Mouse (Mus musculus) cortical plate, adult 2 months (tissue): Measurements from ENCODE around the gene Cox4i1.

Source experiments
- CTCF ChIP-seq: fragments of 200-500 bp; IDR thresholded peaks from 2 replicates; pipeline ENCODE4 v1.5.1; 2011; ENCODE audit warnings: mild to moderate bottlenecking, control low read depth, low read length; ENCODE audit not compliant: insufficient read depth; ENCODE audit errors: extremely low read depth
- POLR2A ChIP-seq: fragments of 200-500 bp; IDR thresholded peaks from 2 replicates; pipeline ENCODE4 v1.6.1; 2011; ENCODE audit warnings: mild to moderate bottlenecking, low read length, control low read depth; ENCODE audit not compliant: insufficient read depth; ENCODE audit errors: extremely low read depth

DNA sequence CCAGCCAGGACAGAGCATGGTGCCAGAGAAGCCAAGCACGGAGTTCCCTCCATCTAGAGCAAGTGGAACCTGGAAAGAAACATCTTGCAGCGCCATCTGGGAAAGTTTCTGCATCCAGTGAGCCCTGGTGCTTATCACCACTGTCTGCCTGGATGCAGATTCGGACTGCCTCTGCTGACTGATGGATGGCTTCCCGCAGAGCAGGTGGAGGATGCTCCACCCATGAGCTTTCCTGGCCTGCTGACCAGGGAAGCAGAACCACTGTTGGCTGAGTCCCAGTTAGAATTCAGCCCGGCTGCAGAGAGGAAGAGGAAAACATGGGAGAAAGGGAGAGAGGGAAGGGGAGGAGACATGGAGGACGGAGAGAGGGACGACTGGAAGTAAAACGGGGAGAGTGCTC lies 19.8 kb downstream of the Cox4i1 start:
- TF ChIP-seq CTCF (no peak), POLR2A (no peak)
